Mouse (Mus musculus): ENCODE measurements around the gene Cdh9. TPM values are rescaled to one million over a fixed set of nuclear protein-coding genes. Genes with fewer than 3 reads are reported as not detected.

Gene Cdh9
- polyA plus RNA-seq (2014; fragmentation: Nextera tagmentation; extraction: Ambion mirVana) = 12.9 and 14.1 TPM in 2 replicates

- peak within 1 kb of the TSS; percentile 8 for H3K27ac ChIP-seq (replicated peaks; ENCODE audit: low read depth, low read length)
- 2% methylated on average over 14 of the region's 14 CpGs for WGBS
Measured at GRCm38 (mm10) chr15:16728470-16729011, at the start of gene Cdh9. Gene Cdh9, plus strand, starts transcription at chr15:16728756.

GRCm38 (mm10) chr15:16679096-16679495 lies 49.5 kb upstream of the Cdh9 start:
- WGBS = 71% methylated on average over 5 of the region's 5 CpGs
- no peak for DNase-seq
- H3K4me3 ChIP-seq (replicated peaks; ENCODE audit: low read depth, low read length) = no peak overlapping the region

More at GRCm38 (mm10) chr15:16728470-16729011, at the start of gene Cdh9:
- H3K9ac ChIP-seq (replicated peaks; ENCODE audit: low read length) = peak within 1 kb of the TSS; percentile 14
- H3K36me3 ChIP-seq (ENCODE audit: control insufficient read depth, insufficient read depth, low read length) = no peaks in the 10 kb centered on the region
- DNase-seq (peak; percentile 72), ATAC-seq (ENCODE audit: low FRiP score, low TSS enrichment) (peak; percentile 64; the same call in 1 of the 2 replicates)
- no peaks in the 10 kb centered on the region for H3K9me3 ChIP-seq (ENCODE audit: control insufficient read depth, low read length)
- peak within 1 kb of the TSS; percentile 59 for H3K4me2 ChIP-seq (ENCODE audit: low read length)
- no peaks in the 10 kb centered on the region for H3K4me1 ChIP-seq (ENCODE audit: control insufficient read depth, insufficient read depth, low read length)
- H3K27me3 ChIP-seq (ENCODE audit: control insufficient read depth, insufficient read depth, low read length) = no peaks in the 10 kb centered on the region
- peak within 1 kb of the TSS; percentile 37 for H3K4me3 ChIP-seq (replicated peaks; ENCODE audit: low read depth, low read length)

GRCm38 (mm10) chr15:16699821-16700220 lies 28.7 kb upstream of the Cdh9 start:
- Histone ChIP-seq H3K9me3 (ENCODE audit: control insufficient read depth, low read length) (no peaks in the 10 kb centered on the region), H3K27ac (replicated peaks; ENCODE audit: low read depth, low read length) (no peak overlapping the region), H3K4me3 (replicated peaks; ENCODE audit: low read depth, low read length) (no peak overlapping the region), H3K4me2 (ENCODE audit: low read length) (no peak overlapping the region), H3K9ac (replicated peaks; ENCODE audit: low read length) (no peak overlapping the region), H3K27me3 (ENCODE audit: control insufficient read depth, insufficient read depth, low read length) (no peaks in the 10 kb centered on the region), H3K4me1 (ENCODE audit: control insufficient read depth, insufficient read depth, low read length) (no peaks in the 10 kb centered on the region), H3K36me3 (ENCODE audit: control insufficient read depth, insufficient read depth, low read length) (no peaks in the 10 kb centered on the region)
- 86% methylated on average over 3 of the region's 3 CpGs for WGBS
- ATAC-seq (ENCODE audit: low FRiP score, low TSS enrichment) (no peak), DNase-seq (no peak)

More at GRCm38 (mm10) chr15:16679096-16679495, 49.5 kb upstream of the Cdh9 start:
- Histone ChIP-seq H3K27ac (replicated peaks; ENCODE audit: low read depth, low read length) (no peak overlapping the region), H3K36me3 (ENCODE audit: control insufficient read depth, insufficient read depth, low read length) (no peaks in the 10 kb centered on the region), H3K4me1 (ENCODE audit: control insufficient read depth, insufficient read depth, low read length) (no peaks in the 10 kb centered on the region), H3K9me3 (ENCODE audit: control insufficient read depth, low read length) (no peaks in the 10 kb centered on the region), H3K27me3 (ENCODE audit: control insufficient read depth, insufficient read depth, low read length) (no peaks in the 10 kb centered on the region), H3K4me2 (ENCODE audit: low read length) (no peak overlapping the region), H3K9ac (replicated peaks; ENCODE audit: low read length) (no peak overlapping the region)
- no peak for ATAC-seq (ENCODE audit: low FRiP score, low TSS enrichment)

GRCm38 (mm10) chr15:16702340-16702739 lies 26.2 kb upstream of the Cdh9 start:
- no peaks in the 10 kb centered on the region for H3K27me3 ChIP-seq (ENCODE audit: control insufficient read depth, insufficient read depth, low read length)
- no peaks in the 10 kb centered on the region for H3K4me1 ChIP-seq (ENCODE audit: control insufficient read depth, insufficient read depth, low read length)
- DNase-seq (no peak), ATAC-seq (ENCODE audit: low FRiP score, low TSS enrichment) (no peak)
- H3K27ac ChIP-seq (replicated peaks; ENCODE audit: low read depth, low read length) = no peak overlapping the region
- no peaks in the 10 kb centered on the region for H3K9me3 ChIP-seq (ENCODE audit: control insufficient read depth, low read length)
- no peak overlapping the region for H3K4me2 ChIP-seq (ENCODE audit: low read length)
- H3K36me3 ChIP-seq (ENCODE audit: control insufficient read depth, insufficient read depth, low read length) = no peaks in the 10 kb centered on the region
- no peak overlapping the region for H3K9ac ChIP-seq (replicated peaks; ENCODE audit: low read length)
- 75% methylated on average over 1 of the region's 1 CpGs for WGBS
- H3K4me3 ChIP-seq (replicated peaks; ENCODE audit: low read depth, low read length) = no peak overlapping the region

GRCm38 (mm10) chr15:16739088-16739487 lies 10.5 kb downstream of the Cdh9 start:
- no peaks in the 10 kb centered on the region for H3K4me1 ChIP-seq (ENCODE audit: control insufficient read depth, insufficient read depth, low read length)
- H3K4me2 ChIP-seq (ENCODE audit: low read length) = no peak overlapping the region
- H3K9ac ChIP-seq (replicated peaks; ENCODE audit: low read length) = no peak overlapping the region
- ATAC-seq (ENCODE audit: low FRiP score, low TSS enrichment) (no peak), DNase-seq (no peak)
- 87% methylated on average over 4 of the region's 4 CpGs for WGBS
- H3K27me3 ChIP-seq (ENCODE audit: control insufficient read depth, insufficient read depth, low read length) = no peaks in the 10 kb centered on the region
- no peak overlapping the region for H3K4me3 ChIP-seq (replicated peaks; ENCODE audit: low read depth, low read length)
- H3K9me3 ChIP-seq (ENCODE audit: control insufficient read depth, low read length) = no peaks in the 10 kb centered on the region
- H3K27ac ChIP-seq (replicated peaks; ENCODE audit: low read depth, low read length) = no peak overlapping the region
- H3K36me3 ChIP-seq (ENCODE audit: control insufficient read depth, insufficient read depth, low read length) = no peaks in the 10 kb centered on the region

GRCm38 (mm10) chr15:16746672-16747071 lies 18.1 kb downstream of the Cdh9 start:
- WGBS = 90% methylated on average over 1 of the region's 1 CpGs
- peak; percentile 21 for DNase-seq
- Histone ChIP-seq H3K9ac (replicated peaks; ENCODE audit: low read length) (no peak overlapping the region), H3K4me3 (replicated peaks; ENCODE audit: low read depth, low read length) (no peak overlapping the region), H3K9me3 (ENCODE audit: control insufficient read depth, low read length) (no peaks in the 10 kb centered on the region), H3K4me1 (ENCODE audit: control insufficient read depth, insufficient read depth, low read length) (no peaks in the 10 kb centered on the region), H3K4me2 (ENCODE audit: low read length) (no peak overlapping the region), H3K27ac (replicated peaks; ENCODE audit: low read depth, low read length) (no peak overlapping the region), H3K27me3 (ENCODE audit: control insufficient read depth, insufficient read depth, low read length) (no peaks in the 10 kb centered on the region), H3K36me3 (ENCODE audit: control insufficient read depth, insufficient read depth, low read length) (no peaks in the 10 kb centered on the region)
- no peak for ATAC-seq (ENCODE audit: low FRiP score, low TSS enrichment)

GRCm38 (mm10) chr15:16763252-16763651 lies 34.7 kb downstream of the Cdh9 start:
- Histone ChIP-seq H3K27me3 (ENCODE audit: control insufficient read depth, insufficient read depth, low read length) (no peaks in the 10 kb centered on the region), H3K4me3 (replicated peaks; ENCODE audit: low read depth, low read length) (no peak overlapping the region), H3K4me2 (ENCODE audit: low read length) (no peak overlapping the region), H3K27ac (replicated peaks; ENCODE audit: low read depth, low read length) (no peak overlapping the region), H3K9me3 (ENCODE audit: control insufficient read depth, low read length) (no peaks in the 10 kb centered on the region), H3K9ac (replicated peaks; ENCODE audit: low read length) (no peak overlapping the region), H3K36me3 (ENCODE audit: control insufficient read depth, insufficient read depth, low read length) (no peaks in the 10 kb centered on the region), H3K4me1 (ENCODE audit: control insufficient read depth, insufficient read depth, low read length) (no peaks in the 10 kb centered on the region)
- DNase-seq (no peak), ATAC-seq (ENCODE audit: low FRiP score, low TSS enrichment) (no peak)
- WGBS = 84% methylated on average over 3 of the region's 3 CpGs

GRCm38 (mm10) chr15:16784575-16784974 lies 56.0 kb downstream of the Cdh9 start:
- ATAC-seq (ENCODE audit: low FRiP score, low TSS enrichment) = no peak
- WGBS = 25% methylated on average over 1 of the region's 1 CpGs

GRCm38 (mm10) chr15:16792857-16793256 lies 64.3 kb downstream of the Cdh9 start:
- 85% methylated on average over 3 of the region's 3 CpGs for WGBS
- ATAC-seq (ENCODE audit: low FRiP score, low TSS enrichment) = no peak
- no peak for DNase-seq

More at GRCm38 (mm10) chr15:16784575-16784974, 56.0 kb downstream of the Cdh9 start:
- Histone ChIP-seq H3K4me1 (ENCODE audit: control insufficient read depth, insufficient read depth, low read length) (no peaks in the 10 kb centered on the region), H3K27me3 (ENCODE audit: control insufficient read depth, insufficient read depth, low read length) (no peaks in the 10 kb centered on the region), H3K27ac (replicated peaks; ENCODE audit: low read depth, low read length) (no peak overlapping the region), H3K4me3 (replicated peaks; ENCODE audit: low read depth, low read length) (no peak overlapping the region), H3K9ac (replicated peaks; ENCODE audit: low read length) (no peak overlapping the region), H3K36me3 (ENCODE audit: control insufficient read depth, insufficient read depth, low read length) (no peaks in the 10 kb centered on the region), H3K9me3 (ENCODE audit: control insufficient read depth, low read length) (no peaks in the 10 kb centered on the region), H3K4me2 (ENCODE audit: low read length) (no peak overlapping the region)
- peak; percentile 57 for DNase-seq

More at GRCm38 (mm10) chr15:16792857-16793256, 64.3 kb downstream of the Cdh9 start:
- no peaks in the 10 kb centered on the region for H3K27me3 ChIP-seq (ENCODE audit: control insufficient read depth, insufficient read depth, low read length)
- H3K36me3 ChIP-seq (ENCODE audit: control insufficient read depth, insufficient read depth, low read length) = no peaks in the 10 kb centered on the region
- no peak overlapping the region for H3K4me2 ChIP-seq (ENCODE audit: low read length)
- no peak overlapping the region for H3K9ac ChIP-seq (replicated peaks; ENCODE audit: low read length)
- H3K27ac ChIP-seq (replicated peaks; ENCODE audit: low read depth, low read length) = no peak overlapping the region
- no peak overlapping the region for H3K4me3 ChIP-seq (replicated peaks; ENCODE audit: low read depth, low read length)
- no peaks in the 10 kb centered on the region for H3K9me3 ChIP-seq (ENCODE audit: control insufficient read depth, low read length)
- no peaks in the 10 kb centered on the region for H3K4me1 ChIP-seq (ENCODE audit: control insufficient read depth, insufficient read depth, low read length)

Measured in midbrain, embryonic 14.5 days (tissue).